Mouse (Mus musculus) CH12.LX (cell line): Measurements from ENCODE around the gene Frrs1.

Experiments used
- CTCF ChIP-seq, 2 experiments: IDR thresholded peaks in 1 of 2; conservative IDR thresholded peaks in 1 of 2; 2 replicates each; pipeline ENCODE4 v1.5.1; 2011 to 2012; ENCODE audit warnings: low read depth in 2 of 2, low read length in 2 of 2, improper control_type of control experiment in 1 of 2, inconsistent platforms in 1 of 2, mild to moderate bottlenecking in 1 of 2, moderate library complexity in 1 of 2
- ELF1 ChIP-seq: IDR thresholded peaks from 2 replicates; pipeline ENCODE4 v1.6.1; 2014; ENCODE audit warnings: low read depth, mild to moderate bottlenecking, inconsistent platforms, low read length, improper control_type of control experiment
- IRF4 ChIP-seq: IDR thresholded peaks from 2 replicates; pipeline ENCODE4 v1.6.1; 2014; ENCODE audit warnings: low read depth, mild to moderate bottlenecking, inconsistent platforms, low read length, improper control_type of control experiment
- MAX ChIP-seq: IDR thresholded peaks from 2 replicates; pipeline ENCODE4 v1.6.1; 2011; ENCODE audit warnings: low read length, improper control_type of control experiment
- POLR2A ChIP-seq: IDR thresholded peaks from 2 replicates; pipeline ENCODE4 v1.6.1; 2011; ENCODE audit warnings: low read depth, mild to moderate bottlenecking, improper control_type of control experiment, low read length

GRCm38 (mm10) chr3:116951489-116951888 lies 92.2 kb downstream of the Frrs1 start:
- TF ChIP-seq CTCF (conservative IDR thresholded peaks at IDR 0.05 in 1 of 2, IDR thresholded peaks at IDR 0.05 in 1 of 2; ENCODE audit: low read depth in 2 of 2, low read length in 2 of 2), result no peak
- TF ChIP-seq MAX, result no peak
- TF ChIP-seq ELF1, result no peak
- TF ChIP-seq IRF4, result no peak
- TF ChIP-seq POLR2A, result no peak
